Mouse (Mus musculus) lung, embryonic 16.5 days (tissue): ENCODE data around the gene Kcnk3. TPM values are rescaled to one million over a fixed set of nuclear protein-coding genes. Genes with fewer than 3 reads are reported as not detected.

Experiments
- ATAC-seq: fragments of 200-750 bp; cut with Nextera tagmentation; 2 replicates; pipeline ENCODE4 v1.8.0; 2017; ENCODE audit warnings: low read depth, mild to moderate bottlenecking, moderate library complexity
- H3K27ac ChIP-seq: fragments of 300-500 bp; sonication (generic); 2 replicates; pipeline ENCODE4 v1.5.1; 2014; ENCODE audit warnings: mild to moderate bottlenecking, control low read depth, low read length
- H3K27me3 ChIP-seq: fragments of 300-500 bp; sonication (generic); 2 replicates; pipeline ENCODE4 v1.6.1; 2014; ENCODE audit warnings: low read depth, low read length, mixed read lengths; ENCODE audit not compliant: control insufficient read depth, insufficient read depth
- H3K36me3 ChIP-seq: fragments of 300-500 bp; sonication (generic); 2 replicates; pipeline ENCODE4 v1.6.1; 2014; ENCODE audit warnings: low read length; ENCODE audit not compliant: control insufficient read depth, insufficient read depth
- H3K4me1 ChIP-seq: fragments of 300-500 bp; sonication (generic); replicated peaks from 2 replicates; pipeline ENCODE4 v1.6.1; 2014; ENCODE audit warnings: low read length, mixed read lengths; ENCODE audit not compliant: control insufficient read depth, insufficient read depth
- H3K4me2 ChIP-seq: fragments of 300-500 bp; sonication (generic); 2 replicates; pipeline ENCODE4 v1.6.1; 2014; ENCODE audit warnings: low read depth, low read length, control low read depth
- H3K4me3 ChIP-seq: fragments of 300-500 bp; sonication (generic); 2 replicates; pipeline ENCODE4 v1.5.1; 2014; ENCODE audit warnings: mild to moderate bottlenecking, low read length, control low read depth
- H3K9ac ChIP-seq: fragments of 300-500 bp; sonication (generic); 2 replicates; pipeline ENCODE4 v1.6.1; 2014; ENCODE audit warnings: low read length, control low read depth
- H3K9me3 ChIP-seq: fragments of 300-500 bp; sonication (generic); 2 replicates; pipeline ENCODE4 v1.6.1; 2016; ENCODE audit warnings: low read length; ENCODE audit not compliant: control insufficient read depth
- WGBS: fragments of 180-500 bp; shearing (Covaris S2); extraction: QIAGEN DNeasy Blood & Tissue Kit; methylation state at CpG from one replicate; pipeline ENCODE4 v1.1.7; 2014; 5-methylcytosine and 5-hydroxymethylcytosine counted together
- polyA plus RNA-seq: library from polyadenylated mRNA; unstranded; fragments of >200 nt; fragmentation: Nextera tagmentation; extraction: Ambion mirVana; gene quantifications from 2 replicates; pipeline ENCODE4 v1.2.1, GENCODE M21; 2015

The Kcnk3 gene
- polyA plus RNA-seq, 1 experiment from 2014 or later, result 15.3 TPM

- no peak for ATAC-seq
- no peak overlapping the region for H3K9ac ChIP-seq
- peaks cover 6% of the 10 kb centered on the region; the same call in 1 of the 2 replicates for H3K4me1 ChIP-seq
- H3K27ac ChIP-seq, result no peak overlapping the region
- H3K4me3 ChIP-seq, result no peak overlapping the region
- H3K36me3 ChIP-seq, result no peaks in the 10 kb centered on the region
- 66% methylated on average over 6 of the region's 6 CpGs for WGBS
- H3K27me3 ChIP-seq, result no peaks in the 10 kb centered on the region
- H3K9me3 ChIP-seq, result no peaks in the 10 kb centered on the region
- H3K4me2 ChIP-seq, result no peak overlapping the region
Measured at GRCm38 (mm10) chr5:30580725-30581124, 7.2 kb upstream of the Kcnk3 start.

- H3K9ac ChIP-seq, result no peak overlapping the region
- no peaks in the 10 kb centered on the region; the same call in 1 of the 2 replicates for H3K27me3 ChIP-seq
- H3K4me1 ChIP-seq, result peaks cover 8% of the 10 kb centered on the region; the same call in 1 of the 2 replicates
- no peak overlapping the region for H3K4me3 ChIP-seq
- H3K4me2 ChIP-seq, result no peak overlapping the region
- H3K36me3 ChIP-seq, result no peaks in the 10 kb centered on the region
- 48% methylated on average over 5 of the region's 5 CpGs for WGBS
- peak; percentile 48 for ATAC-seq
- 0 out of 2 replicates have a peak overlapping the region, but pooled peaks have one; percentile 26 for H3K27ac ChIP-seq
- no peaks in the 10 kb centered on the region for H3K9me3 ChIP-seq
Measured at GRCm38 (mm10) chr5:30582017-30582416, 6.0 kb upstream of the Kcnk3 start.

DNA sequence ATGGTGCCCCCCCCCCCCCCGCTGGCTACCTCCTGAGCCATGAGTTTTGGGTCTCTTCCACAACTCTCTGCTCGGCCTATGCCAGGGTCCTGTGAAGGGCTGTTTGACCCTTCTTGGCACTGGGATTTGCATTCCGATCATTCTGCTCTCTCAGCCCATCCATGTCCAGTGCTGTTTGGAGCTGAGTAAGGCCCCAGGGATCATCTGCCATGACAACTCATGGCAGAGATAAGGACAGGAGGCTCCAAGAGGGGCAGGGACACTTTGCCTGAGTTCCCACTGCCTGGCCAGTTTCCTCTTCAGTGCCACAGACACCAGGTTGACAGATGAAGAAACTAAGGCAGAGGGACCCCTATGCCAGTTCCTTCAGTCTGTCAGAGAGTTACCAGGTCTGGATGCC, 1.4 kb upstream of the Kcnk3 start:
- no peak overlapping the region for H3K4me2 ChIP-seq
- no peak for ATAC-seq
- WGBS, result 72% methylated on average over 3 of the region's 3 CpGs
- H3K27me3 ChIP-seq, result peaks cover 23% of the 10 kb centered on the region
- no peak overlapping the region for H3K9ac ChIP-seq
- no peak overlapping the region for H3K4me3 ChIP-seq
- H3K27ac ChIP-seq, result no peak overlapping the region
- H3K9me3 ChIP-seq, result no peaks in the 10 kb centered on the region
- H3K4me1 ChIP-seq, result peaks cover 16% of the 10 kb centered on the region
- H3K36me3 ChIP-seq, result no peaks in the 10 kb centered on the region

DNA sequence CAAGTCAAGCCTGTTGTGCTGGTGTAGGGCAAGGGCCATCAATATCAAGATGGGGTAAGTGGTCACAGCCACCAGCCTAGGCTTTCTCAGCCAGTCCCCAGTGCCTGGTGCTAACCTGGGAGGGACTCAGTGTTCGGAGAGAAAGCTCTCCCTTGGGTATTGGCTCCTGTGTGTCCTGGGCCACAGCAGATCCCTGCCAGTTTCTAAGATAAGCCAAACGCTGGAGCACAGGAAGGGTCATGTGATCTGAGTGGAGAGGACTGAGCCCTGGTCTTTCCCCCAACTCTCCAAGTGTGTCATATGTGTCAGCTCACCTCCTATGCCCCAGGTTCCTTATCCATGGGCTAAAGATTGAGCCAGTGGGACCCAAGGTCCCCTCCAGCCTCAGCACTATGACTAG, 869 bp upstream of the Kcnk3 start:
- Histone ChIP-seq H3K27me3 (peaks cover 23% of the 10 kb centered on the region), H3K4me2 (peak overlapping the region; percentile 83; the same call in 1 of the 2 replicates), H3K9me3 (no peaks in the 10 kb centered on the region), H3K4me1 (peaks cover 17% of the 10 kb centered on the region), H3K27ac (peak overlapping the region; percentile 62), H3K9ac (0 out of 2 replicates have a peak overlapping the region, but pooled peaks have one; percentile 33), H3K36me3 (no peaks in the 10 kb centered on the region), H3K4me3 (no peak overlapping the region)
- peak; percentile 16 for ATAC-seq
- WGBS, result 30% methylated on average over 2 of the region's 2 CpGs

DNA sequence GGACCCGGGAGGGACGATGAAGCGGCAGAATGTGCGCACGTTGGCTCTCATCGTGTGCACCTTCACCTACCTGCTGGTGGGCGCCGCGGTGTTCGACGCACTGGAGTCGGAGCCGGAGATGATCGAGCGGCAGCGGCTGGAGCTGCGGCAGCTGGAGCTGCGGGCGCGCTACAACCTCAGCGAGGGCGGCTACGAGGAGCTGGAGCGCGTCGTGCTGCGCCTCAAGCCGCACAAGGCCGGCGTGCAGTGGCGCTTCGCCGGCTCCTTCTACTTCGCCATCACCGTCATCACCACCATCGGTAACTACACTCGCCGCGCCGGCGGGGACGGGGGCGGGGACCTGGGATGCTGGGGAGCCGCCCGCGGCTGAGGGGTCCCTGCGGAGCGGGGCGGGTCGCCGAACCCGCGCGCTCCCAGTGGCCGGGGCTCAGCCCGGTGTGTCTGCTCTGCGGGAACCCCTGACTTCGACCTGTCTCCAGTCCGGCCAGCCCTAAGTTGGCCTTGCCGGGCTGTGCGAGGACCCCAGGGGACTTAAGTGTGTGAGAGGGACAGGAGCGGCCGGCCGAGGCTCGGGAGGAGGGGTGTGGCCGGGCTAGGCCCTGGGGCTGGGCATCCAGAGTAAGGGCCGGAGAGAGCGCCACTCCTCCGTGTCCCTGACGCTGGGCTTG, 465 bp downstream of the Kcnk3 start:
- no peaks in the 10 kb centered on the region for H3K9me3 ChIP-seq
- H3K9ac ChIP-seq, result peak overlapping the region; percentile 67
- H3K27me3 ChIP-seq, result peaks cover 23% of the 10 kb centered on the region
- H3K4me3 ChIP-seq, result peak overlapping the region; percentile 62
- WGBS, result under 1% methylated on average over 69 of the region's 70 CpGs
- ATAC-seq, result peak; percentile 38
- peak overlapping the region; percentile 42; the same call in 1 of the 2 replicates for H3K27ac ChIP-seq
- peak overlapping the region; percentile 83 for H3K4me2 ChIP-seq
- H3K36me3 ChIP-seq, result no peaks in the 10 kb centered on the region
- peaks cover 25% of the 10 kb centered on the region for H3K4me1 ChIP-seq

DNA sequence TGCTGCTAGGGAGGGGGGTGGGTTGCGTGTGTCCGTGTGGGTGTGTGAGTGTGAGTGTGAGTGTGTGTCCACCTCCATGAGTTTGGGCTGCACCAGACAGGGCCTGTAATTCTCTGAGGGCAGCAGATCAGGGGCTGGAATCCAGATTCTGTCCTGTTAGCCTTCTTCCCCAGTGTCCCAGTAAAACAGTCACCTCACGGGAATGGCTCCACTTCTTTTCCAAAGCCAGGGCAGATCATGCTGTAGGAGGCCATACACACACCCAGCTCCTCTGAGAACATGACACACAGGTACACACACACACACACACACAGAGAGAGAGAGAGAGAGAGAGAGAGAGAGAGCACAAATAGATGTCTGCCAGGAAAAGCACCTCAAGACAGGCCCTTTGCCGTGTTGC, 1.1 kb downstream of the Kcnk3 start:
- H3K9ac ChIP-seq, result peak overlapping the region; percentile 67
- H3K9me3 ChIP-seq, result no peaks in the 10 kb centered on the region
- no peak for ATAC-seq
- peaks cover 29% of the 10 kb centered on the region for H3K4me1 ChIP-seq
- H3K27ac ChIP-seq, result no peak overlapping the region
- peak overlapping the region; percentile 62 for H3K4me3 ChIP-seq
- no peaks in the 10 kb centered on the region for H3K36me3 ChIP-seq
- H3K27me3 ChIP-seq, result peaks cover 23% of the 10 kb centered on the region
- 29% methylated on average over 4 of the region's 4 CpGs for WGBS
- H3K4me2 ChIP-seq, result peak overlapping the region; percentile 83

DNA sequence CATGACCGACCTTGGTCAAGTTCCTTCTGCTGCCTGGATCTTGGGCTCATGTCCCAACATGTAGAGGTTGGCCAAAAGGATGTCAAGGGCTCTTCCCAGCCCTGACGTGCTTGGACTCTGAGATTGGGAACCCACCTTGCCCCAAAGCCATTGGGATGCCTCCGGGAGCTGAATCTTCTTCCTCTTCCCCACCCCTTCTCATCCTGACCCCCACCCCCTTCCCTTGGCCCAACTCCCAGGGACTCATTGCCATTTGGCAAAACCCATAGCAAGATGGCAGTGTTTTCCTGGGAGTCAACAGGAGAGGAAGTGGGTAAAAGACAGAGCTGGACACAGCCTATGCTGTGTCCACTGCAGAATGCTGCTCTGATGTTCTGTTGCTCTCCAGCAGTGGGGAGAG, 1.6 kb downstream of the Kcnk3 start:
- Histone ChIP-seq H3K4me1 (peaks cover 34% of the 10 kb centered on the region), H3K9ac (no peak overlapping the region), H3K9me3 (no peaks in the 10 kb centered on the region), H3K27me3 (peaks cover 23% of the 10 kb centered on the region), H3K36me3 (no peaks in the 10 kb centered on the region), H3K4me2 (peak overlapping the region; percentile 83), H3K27ac (no peak overlapping the region), H3K4me3 (peak overlapping the region; percentile 62)
- no peak for ATAC-seq
- 69% methylated on average over 3 of the region's 3 CpGs for WGBS

GRCm38 (mm10) chr5:30590231-30590630, 2.3 kb downstream of the Kcnk3 start:
- peak overlapping the region; percentile 83; the same call in 1 of the 2 replicates for H3K4me2 ChIP-seq
- H3K4me1 ChIP-seq, result peaks cover 41% of the 10 kb centered on the region
- H3K27me3 ChIP-seq, result peaks cover 23% of the 10 kb centered on the region
- ATAC-seq, result no peak
- no peaks in the 10 kb centered on the region for H3K9me3 ChIP-seq
- H3K36me3 ChIP-seq, result no peaks in the 10 kb centered on the region
- no peak overlapping the region for H3K27ac ChIP-seq
- no peak overlapping the region; the same call in 1 of the 2 replicates for H3K4me3 ChIP-seq
- no peak overlapping the region for H3K9ac ChIP-seq
- WGBS, result 55% methylated on average over 5 of the region's 5 CpGs

- H3K27ac ChIP-seq, result no peak overlapping the region
- WGBS, result 50% methylated on average over 5 of the region's 5 CpGs
Measured at GRCm38 (mm10) chr5:30591205-30591731, 3.3 kb downstream of the Kcnk3 start.

More at GRCm38 (mm10) chr5:30591205-30591731, 3.3 kb downstream of the Kcnk3 start:
- Histone ChIP-seq H3K36me3 (no peaks in the 10 kb centered on the region), H3K4me2 (no peak overlapping the region), H3K9me3 (no peaks in the 10 kb centered on the region), H3K4me1 (peaks cover 44% of the 10 kb centered on the region), H3K9ac (no peak overlapping the region), H3K4me3 (no peak overlapping the region), H3K27me3 (peaks cover 23% of the 10 kb centered on the region)
- no peak for ATAC-seq
